Mouse (Mus musculus): ENCODE results near the gene Armcx2. TPM values are rescaled to one million over a fixed set of nuclear protein-coding genes. Genes with fewer than 3 reads are reported as not detected.
"Not testable (repeated sequence)": the region's sequence is repeated elsewhere in the genome, so short reads cannot be mapped to it uniquely, and the experiment has no call there.

The Armcx2 gene
- 79.5 and 83.1 TPM in 2 replicates for polyA plus RNA-seq (2014; fragmentation: Nextera tagmentation; extraction: Ambion mirVana)

- no peaks in the 10 kb centered on the region for H3K4me1 ChIP-seq (replicated peaks; ENCODE audit: control insufficient read depth, insufficient read depth, low read length)
- peak within 1 kb of the TSS; percentile 75 for H3K9ac ChIP-seq (ENCODE audit: low read depth, low read length)
- H3K27me3 ChIP-seq (ENCODE audit: control insufficient read depth, insufficient read depth, low read length), result peaks cover 6% of the 10 kb centered on the region; the same call in 1 of the 2 replicates
- DNase-seq (ENCODE audit: low spot score), result peak; percentile 67
- peak within 1 kb of the TSS; percentile 44 for H3K4me2 ChIP-seq (replicated peaks; ENCODE audit: low read depth, low read length)
- peak within 1 kb of the TSS; percentile 67 for H3K27ac ChIP-seq (ENCODE audit: low read depth, low read length)
- H3K9me3 ChIP-seq (ENCODE audit: control insufficient read depth, low read length), result no peaks in the 10 kb centered on the region
- peak within 1 kb of the TSS; percentile 51 for H3K4me3 ChIP-seq (ENCODE audit: low read depth, low read length)
- peak; percentile 95 for ATAC-seq (ENCODE audit: low FRiP score)
- no peaks in the 10 kb centered on the region for H3K36me3 ChIP-seq (ENCODE audit: control insufficient read depth, insufficient read depth, low read length)
- WGBS, result 9% methylated on average over 16 of the region's 16 CpGs
Observed at GRCm38 (mm10) chrX:134808755-134809224, at the start of gene Armcx2. Armcx2 (minus strand) TSS chrX:134809221.

GRCm38 (mm10) chrX:134849662-134850061, 40.6 kb upstream of the Armcx2 start:
- 76% methylated on average over 3 of the region's 4 CpGs for WGBS

DNA sequence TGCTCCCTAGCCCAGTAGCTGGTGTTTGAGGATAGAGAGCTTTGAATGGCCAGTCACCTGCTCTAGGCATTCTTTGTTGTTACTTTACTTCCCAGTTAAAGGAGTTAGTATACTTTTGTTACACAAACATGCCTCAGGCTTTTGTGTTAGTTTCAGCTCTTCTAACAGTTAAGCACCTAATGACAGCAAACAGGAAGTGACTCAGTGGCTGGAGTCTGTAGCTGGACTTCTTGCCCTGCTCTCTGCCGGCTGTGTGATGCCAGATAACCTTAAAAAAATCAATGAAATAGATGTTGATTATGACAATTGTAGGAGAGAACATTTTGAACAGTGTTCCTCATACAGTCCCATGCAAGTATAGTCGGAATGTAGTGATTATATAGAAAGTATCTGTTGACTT, 35.4 kb upstream of the Armcx2 start:
- Histone ChIP-seq H3K4me2 (replicated peaks; ENCODE audit: low read depth, low read length) (no peak overlapping the region), H3K4me3 (ENCODE audit: low read depth, low read length) (no peak overlapping the region), H3K9ac (ENCODE audit: low read depth, low read length) (no peak overlapping the region), H3K4me1 (replicated peaks; ENCODE audit: control insufficient read depth, insufficient read depth, low read length) (no peaks in the 10 kb centered on the region), H3K9me3 (ENCODE audit: control insufficient read depth, low read length) (no peaks in the 10 kb centered on the region), H3K36me3 (ENCODE audit: control insufficient read depth, insufficient read depth, low read length) (no peaks in the 10 kb centered on the region), H3K27ac (ENCODE audit: low read depth, low read length) (no peak overlapping the region), H3K27me3 (ENCODE audit: control insufficient read depth, insufficient read depth, low read length) (no peaks in the 10 kb centered on the region)
- no peak for ATAC-seq (ENCODE audit: low FRiP score)
- no peak for DNase-seq (ENCODE audit: low spot score)
- 58% methylated on average over 2 of the region's 2 CpGs for WGBS

More at GRCm38 (mm10) chrX:134849662-134850061, 40.6 kb upstream of the Armcx2 start:
- Histone ChIP-seq H3K36me3 (ENCODE audit: control insufficient read depth, insufficient read depth, low read length) (no peaks in the 10 kb centered on the region), H3K4me2 (replicated peaks; ENCODE audit: low read depth, low read length) (no peak overlapping the region), H3K9me3 (ENCODE audit: control insufficient read depth, low read length) (no peaks in the 10 kb centered on the region), H3K27ac (ENCODE audit: low read depth, low read length) (no peak overlapping the region), H3K27me3 (ENCODE audit: control insufficient read depth, insufficient read depth, low read length) (0 out of 2 replicates have a peak, but pooled peaks cover 3% of the 10 kb centered on the region), H3K4me1 (replicated peaks; ENCODE audit: control insufficient read depth, insufficient read depth, low read length) (no peaks in the 10 kb centered on the region), H3K4me3 (ENCODE audit: low read depth, low read length) (no peak overlapping the region), H3K9ac (ENCODE audit: low read depth, low read length) (no peak overlapping the region)
- DNase-seq (ENCODE audit: low spot score) (no peak), ATAC-seq (ENCODE audit: low FRiP score) (no peak)

DNA sequence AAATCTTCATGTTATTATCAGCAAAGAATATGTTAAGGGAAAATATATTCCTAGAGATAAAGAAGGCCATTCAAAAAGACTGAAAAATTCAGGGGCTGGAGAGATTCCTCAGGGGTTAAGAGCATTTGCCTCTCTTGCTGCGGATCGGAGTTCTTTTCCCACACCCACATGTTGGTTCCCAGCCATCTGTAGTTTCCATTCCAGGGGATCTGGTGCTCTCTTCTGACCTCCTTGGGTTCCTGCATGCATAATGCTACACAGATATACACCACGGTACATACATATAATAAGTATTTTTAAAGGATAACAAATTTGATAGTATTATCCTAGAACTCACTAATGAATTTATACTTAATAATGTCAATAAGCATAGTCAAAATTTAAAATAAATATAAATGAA, 21.5 kb upstream of the Armcx2 start:
- 58% methylated on average over 3 of the region's 3 CpGs for WGBS
- H3K4me1 ChIP-seq (replicated peaks; ENCODE audit: control insufficient read depth, insufficient read depth, low read length), result no peaks in the 10 kb centered on the region
- H3K27me3 ChIP-seq (ENCODE audit: control insufficient read depth, insufficient read depth, low read length), result no peaks in the 10 kb centered on the region; the same call in 1 of the 2 replicates
- H3K4me2 ChIP-seq (replicated peaks; ENCODE audit: low read depth, low read length), result no peak overlapping the region
- DNase-seq (ENCODE audit: low spot score), result no peak
- H3K9me3 ChIP-seq (ENCODE audit: control insufficient read depth, low read length), result no peaks in the 10 kb centered on the region
- H3K36me3 ChIP-seq (ENCODE audit: control insufficient read depth, insufficient read depth, low read length), result no peaks in the 10 kb centered on the region
- H3K27ac ChIP-seq (ENCODE audit: low read depth, low read length), result no peak overlapping the region
- no peak for ATAC-seq (ENCODE audit: low FRiP score)
- no peak overlapping the region for H3K9ac ChIP-seq (ENCODE audit: low read depth, low read length)
- no peak overlapping the region for H3K4me3 ChIP-seq (ENCODE audit: low read depth, low read length)

- DNase-seq (ENCODE audit: low spot score), result peak; percentile 50
- Histone ChIP-seq H3K27ac (ENCODE audit: low read depth, low read length) (peak overlapping the region; percentile 67), H3K4me1 (replicated peaks; ENCODE audit: control insufficient read depth, insufficient read depth, low read length) (no peaks in the 10 kb centered on the region), H3K4me2 (replicated peaks; ENCODE audit: low read depth, low read length) (peak overlapping the region; percentile 44), H3K27me3 (ENCODE audit: control insufficient read depth, insufficient read depth, low read length) (peaks cover 6% of the 10 kb centered on the region; the same call in 1 of the 2 replicates), H3K9ac (ENCODE audit: low read depth, low read length) (peak overlapping the region; percentile 75), H3K4me3 (ENCODE audit: low read depth, low read length) (peak overlapping the region; percentile 51), H3K9me3 (ENCODE audit: control insufficient read depth, low read length) (no peaks in the 10 kb centered on the region), H3K36me3 (ENCODE audit: control insufficient read depth, insufficient read depth, low read length) (no peaks in the 10 kb centered on the region)
- ATAC-seq (ENCODE audit: low FRiP score), result peak; percentile 77
- 9% methylated on average over 24 of the region's 28 CpGs for WGBS
Observed at GRCm38 (mm10) chrX:134807833-134808754, 927 bp downstream of the Armcx2 start.

DNA sequence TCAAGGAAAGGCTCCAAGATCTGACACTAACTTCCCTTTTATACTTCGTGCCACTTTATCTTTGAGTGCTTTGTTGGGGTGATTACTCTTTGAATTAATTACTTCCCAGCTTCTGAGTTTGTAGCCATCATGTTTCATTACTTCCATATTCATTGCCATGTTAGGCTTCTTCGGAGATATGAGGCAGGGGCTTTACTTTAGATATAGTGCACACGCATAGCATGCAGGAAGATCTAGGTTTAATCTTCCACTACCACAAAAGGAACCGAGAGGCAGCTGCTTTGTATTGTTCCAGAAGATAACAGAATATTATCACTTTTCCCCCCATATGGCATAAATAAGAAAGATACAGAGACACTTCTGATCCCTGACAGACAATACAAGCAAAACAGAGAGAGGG, 21.3 kb downstream of the Armcx2 start:
- no peak for DNase-seq (ENCODE audit: low spot score)
- Histone ChIP-seq H3K27ac (ENCODE audit: low read depth, low read length) (no peak overlapping the region), H3K4me2 (replicated peaks; ENCODE audit: low read depth, low read length) (no peak overlapping the region), H3K27me3 (ENCODE audit: control insufficient read depth, insufficient read depth, low read length) (no peaks in the 10 kb centered on the region), H3K9ac (ENCODE audit: low read depth, low read length) (no peak overlapping the region), H3K36me3 (ENCODE audit: control insufficient read depth, insufficient read depth, low read length) (no peaks in the 10 kb centered on the region), H3K4me3 (ENCODE audit: low read depth, low read length) (no peak overlapping the region), H3K4me1 (replicated peaks; ENCODE audit: control insufficient read depth, insufficient read depth, low read length) (no peaks in the 10 kb centered on the region), H3K9me3 (ENCODE audit: control insufficient read depth, low read length) (no peaks in the 10 kb centered on the region)
- no peak for ATAC-seq (ENCODE audit: low FRiP score)
- WGBS, result 86% methylated on average over 4 of the region's 4 CpGs

DNA sequence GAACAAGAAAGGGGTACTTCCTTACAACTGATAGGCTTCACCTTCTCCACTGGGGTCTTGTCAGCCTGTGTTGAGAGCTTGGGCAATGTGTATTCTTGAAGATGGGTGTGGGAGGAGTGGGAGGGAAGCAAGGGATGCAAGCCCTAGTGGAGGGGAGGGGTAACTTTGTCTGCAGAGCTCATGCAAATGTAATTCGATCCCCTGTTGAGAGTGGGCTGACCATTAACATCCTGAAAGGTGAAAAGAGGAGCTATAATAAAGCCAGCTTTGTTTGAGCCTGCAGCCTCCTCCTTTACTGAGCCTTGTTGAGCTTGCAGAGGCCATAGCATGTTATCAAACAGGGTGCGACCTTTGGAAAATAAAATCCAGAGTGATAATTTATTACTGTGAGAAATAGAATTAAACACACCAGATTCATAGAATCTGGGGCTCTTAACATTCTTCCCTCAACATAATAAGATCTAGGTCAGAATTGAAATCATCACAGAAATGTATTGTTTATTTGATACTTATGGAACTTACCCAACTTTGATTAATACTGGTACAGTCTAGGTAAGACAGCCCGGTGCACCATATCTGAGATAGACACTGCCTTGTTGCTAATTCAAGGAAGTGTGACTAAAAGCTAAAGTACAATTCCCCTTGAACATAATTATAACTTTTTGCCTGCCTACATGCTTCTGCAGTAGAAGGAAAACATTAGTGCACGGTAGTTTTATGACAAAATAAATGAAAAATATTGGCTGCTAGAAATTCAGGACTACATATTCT, 45.4 kb downstream of the Armcx2 start:
- not testable (repeated sequence) for H3K27me3 ChIP-seq (ENCODE audit: control insufficient read depth, insufficient read depth, low read length); H3K36me3 ChIP-seq (ENCODE audit: control insufficient read depth, insufficient read depth, low read length); H3K27ac ChIP-seq (ENCODE audit: low read depth, low read length); H3K4me2 ChIP-seq (replicated peaks; ENCODE audit: low read depth, low read length); H3K9me3 ChIP-seq (ENCODE audit: control insufficient read depth, low read length); H3K4me3 ChIP-seq (ENCODE audit: low read depth, low read length); H3K4me1 ChIP-seq (replicated peaks; ENCODE audit: control insufficient read depth, insufficient read depth, low read length); H3K9ac ChIP-seq (ENCODE audit: low read depth, low read length); DNase-seq (ENCODE audit: low spot score)
- peak; percentile 54; the same call in 1 of the 2 replicates for ATAC-seq (ENCODE audit: low FRiP score)
- WGBS, result 46% methylated on average over 3 of the region's 4 CpGs

- peak overlapping the region; percentile 35 for H3K4me2 ChIP-seq (replicated peaks; ENCODE audit: low read depth, low read length)
- H3K9me3 ChIP-seq (ENCODE audit: control insufficient read depth, low read length), result no peaks in the 10 kb centered on the region
- peak overlapping the region; percentile 56 for H3K4me3 ChIP-seq (ENCODE audit: low read depth, low read length)
- peak; percentile 2 for DNase-seq (ENCODE audit: low spot score)
- WGBS, result 36% methylated on average over 12 of the region's 13 CpGs
- ATAC-seq (ENCODE audit: low FRiP score), result peak; percentile 55
- H3K4me1 ChIP-seq (replicated peaks; ENCODE audit: control insufficient read depth, insufficient read depth, low read length), result no peaks in the 10 kb centered on the region
- H3K36me3 ChIP-seq (ENCODE audit: control insufficient read depth, insufficient read depth, low read length), result no peaks in the 10 kb centered on the region
- H3K27me3 ChIP-seq (ENCODE audit: control insufficient read depth, insufficient read depth, low read length), result no peaks in the 10 kb centered on the region; the same call in 1 of the 2 replicates
- peak overlapping the region; percentile 50 for H3K9ac ChIP-seq (ENCODE audit: low read depth, low read length)
- no peak overlapping the region for H3K27ac ChIP-seq (ENCODE audit: low read depth, low read length)
Observed at GRCm38 (mm10) chrX:134757293-134757995, 51.6 kb downstream of the Armcx2 start.

All from hindbrain, embryonic 11.5 days (tissue).